Comparison of ENCODE assay signal across 26 mouse cellular contexts in genomic region chr1:93603921-93604320, GRCm38 (mm10).
"Had no signal": no experiment of that assay in that cellular context is flagged by ENCODE, and none has a peak within 500 bp of the region (broad histone marks: within the 10 kb centered on the region; RNA-seq: fewer than 3 reads in every experiment).

No protein-coding gene starts in this region.

- H3K27me3 ChIP-seq: heart, embryonic 12.5 days; hindbrain, embryonic 12.5 days; intestine, embryonic 15.5 days; kidney, embryonic 15.5 days; limb, embryonic 12.5 days; liver, embryonic 13.5 days; liver, embryonic 15.5 days had no signal

- H3K9ac ChIP-seq: heart, embryonic 12.5 days; hindbrain, embryonic 12.5 days; hindbrain, embryonic 14.5 days; intestine, embryonic 15.5 days; kidney, embryonic 15.5 days; limb, embryonic 12.5 days; liver, embryonic 13.5 days; liver, embryonic 15.5 days had no signal

- H3K4me1 ChIP-seq: hindbrain, embryonic 10.5 days; hindbrain, embryonic 12.5 days; intestine, embryonic 15.5 days; kidney, embryonic 15.5 days; liver, embryonic 13.5 days; liver, embryonic 15.5 days had no signal

- H3K36me3 ChIP-seq: heart, embryonic 12.5 days; hindbrain, embryonic 10.5 days; hindbrain, embryonic 12.5 days; intestine, embryonic 15.5 days; kidney, embryonic 15.5 days; limb, embryonic 10.5 days; liver, embryonic 13.5 days; liver, embryonic 15.5 days had no signal

- H3K27ac ChIP-seq: gastrocnemius, adult 2 months; heart, embryonic 10.5 days; hindbrain, embryonic 10.5 days; hindbrain, embryonic 12.5 days; hindbrain, embryonic 14.5 days; intestine, embryonic 15.5 days; kidney, embryonic 15.5 days; kidney, postnatal 0 days; left cerebral cortex, adult 2 months; limb, embryonic 10.5 days; limb, embryonic 12.5 days; liver, embryonic 13.5 days; liver, embryonic 15.5 days had no signal

- DNase-seq: gastrocnemius, adult 2 months; gastrocnemius, postnatal 10 days; gastrocnemius, postnatal 25 days; heart, adult 18-20 months; heart, postnatal 10 days; heart, postnatal 4 days; kidney, adult 2 months; kidney, adult 9 months; kidney, postnatal 14 days; kidney, postnatal 36 days; layer of hippocampus, adult 9-11 months; layer of hippocampus, postnatal 36 days; liver; liver, embryonic 13.5 days had no signal

- H3K9me3 ChIP-seq: heart, embryonic 10.5 days; hindbrain, embryonic 12.5 days; intestine, embryonic 15.5 days; kidney, embryonic 15.5 days; limb, embryonic 10.5 days; liver, embryonic 13.5 days; liver, embryonic 15.5 days had no signal

- H3K4me3 ChIP-seq: gastrocnemius, adult 2 months; heart, embryonic 10.5 days; heart, embryonic 12.5 days; hindbrain, embryonic 10.5 days; hindbrain, embryonic 12.5 days; intestine, embryonic 15.5 days; kidney, embryonic 15.5 days; left cerebral cortex, adult 2 months; limb, embryonic 10.5 days; limb, embryonic 12.5 days; liver, embryonic 13.5 days; liver, embryonic 15.5 days had no signal
